Mouse (Mus musculus) heart, postnatal 0 days (tissue): ENCODE measurements around the gene Gm44502. TPM values are rescaled to one million over a fixed set of nuclear protein-coding genes. Genes with fewer than 3 reads are reported as not detected.

Experiments
- ATAC-seq: fragments of 200-750 bp; cut with Nextera tagmentation; 2 replicates; pipeline ENCODE4 v1.8.0; 2017; ENCODE audit warnings: low read depth, moderate number of reproducible peaks, moderate library complexity; ENCODE audit not compliant: insufficient read depth
- DNase-seq: peaks from one replicate; pipeline ENCODE4 v3.0.0-alpha.2; 2016; ENCODE audit warnings: low spot score
- H3K27ac ChIP-seq: fragments of 300-500 bp; sonication (generic); 2 replicates; pipeline ENCODE4 v1.5.1; 2014; ENCODE audit warnings: low read depth, mild to moderate bottlenecking
- H3K27me3 ChIP-seq: fragments of 300-500 bp; sonication (generic); 2 replicates; pipeline ENCODE4 v1.6.1; 2014; ENCODE audit warnings: low read length, mixed read lengths; ENCODE audit not compliant: control insufficient read depth, insufficient read depth
- H3K36me3 ChIP-seq: fragments of 300-500 bp; sonication (generic); replicated peaks from 2 replicates; pipeline ENCODE4 v1.6.1; 2014; ENCODE audit warnings: low read length, mixed read lengths; ENCODE audit not compliant: control insufficient read depth, insufficient read depth
- H3K4me1 ChIP-seq: fragments of 300-500 bp; sonication (generic); 2 replicates; pipeline ENCODE4 v1.6.1; 2014; ENCODE audit warnings: antibody characterized with exemption; ENCODE audit not compliant: control insufficient read depth, insufficient read depth
- H3K4me2 ChIP-seq: fragments of 300-500 bp; sonication (generic); 2 replicates; pipeline ENCODE4 v1.6.1; 2014; ENCODE audit warnings: low read depth, mild to moderate bottlenecking, low read length, moderate library complexity
- H3K4me3 ChIP-seq: fragments of 300-500 bp; sonication (generic); 2 replicates; pipeline ENCODE4 v1.5.1; 2014; ENCODE audit warnings: low read depth, low read length
- H3K9ac ChIP-seq: fragments of 300-500 bp; sonication (generic); replicated peaks from 2 replicates; pipeline ENCODE4 v1.6.1; 2014; ENCODE audit warnings: low read depth, low read length, mixed read lengths
- H3K9me3 ChIP-seq: fragments of 300-500 bp; sonication (generic); replicated peaks from 2 replicates; pipeline ENCODE4 v1.6.1; 2016; ENCODE audit warnings: low read length; ENCODE audit not compliant: control insufficient read depth
- CTCF ChIP-seq: IDR thresholded peaks from 2 replicates; pipeline ENCODE4 v1.5.1; 2016; ENCODE audit warnings: antibody characterized with exemption, control low read depth, low read depth
- EP300 ChIP-seq: IDR thresholded peaks from 2 replicates; pipeline ENCODE4 v1.6.1; 2016; ENCODE audit warnings: antibody characterized with exemption, low read depth
- WGBS: fragments of 180-500 bp; shearing (Covaris S2); extraction: QIAGEN DNeasy Blood & Tissue Kit; methylation state at CpG from one replicate; pipeline ENCODE4 v1.1.7; 2014; 5-methylcytosine and 5-hydroxymethylcytosine counted together
- polyA plus RNA-seq: library from polyadenylated mRNA; unstranded; fragments of >200 nt; fragmentation: Nextera tagmentation; extraction: Ambion mirVana; gene quantifications from 2 replicates; pipeline ENCODE4 v1.2.1, GENCODE M21; 2015
- total RNA-seq: library from RNA; depleted of rRNA; stranded (reverse); fragments of >200 nt; gene quantifications from 2 replicates; pipeline ENCODE4 v1.2.3, GENCODE M21; 2014; ENCODE audit warnings: low replicate concordance

Gene Gm44502
- total and polyA plus RNA-seq, 2 experiments from 2014 or later: 0.08 to 0.82 TPM

GRCm38 (mm10) chr15:89475611-89476474 lies 46.3 kb upstream of the Gm44502 start:
- Histone ChIP-seq H3K4me2 (peak overlapping the region; percentile 88), H3K36me3 (no peaks in the 10 kb centered on the region), H3K4me1 (peaks cover 10% of the 10 kb centered on the region), H3K9me3 (no peaks in the 10 kb centered on the region), H3K27me3 (no peaks in the 10 kb centered on the region), H3K27ac (peak overlapping the region; percentile 80), H3K9ac (peak overlapping the region; percentile 46), H3K4me3 (peak overlapping the region; percentile 54)
- peak; percentile 92 for ATAC-seq
- TF ChIP-seq EP300 (no peak), CTCF (peak; percentile 6; the same call in 1 of the 2 replicates)
- DNase-seq: peak; percentile 90
- WGBS: 8% methylated on average over 43 of the region's 44 CpGs

DNA sequence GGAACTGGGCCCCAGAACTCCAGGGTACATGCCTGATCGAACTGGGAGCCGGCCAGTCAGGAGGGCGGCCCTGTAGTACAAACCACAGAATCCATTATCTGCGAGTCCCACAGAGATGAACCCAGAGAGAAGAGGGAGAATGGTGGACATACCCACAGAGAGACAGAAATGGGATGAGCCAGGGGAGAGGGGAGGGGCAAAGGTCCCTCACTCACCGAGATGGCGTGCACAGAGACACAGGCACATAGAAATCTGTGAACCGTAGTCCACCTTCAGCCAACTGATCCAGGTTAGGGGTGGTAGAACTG lies 45.8 kb upstream of the Gm44502 start:
- peak overlapping the region; percentile 88 for H3K4me2 ChIP-seq
- no peaks in the 10 kb centered on the region for H3K9me3 ChIP-seq
- peaks cover 10% of the 10 kb centered on the region for H3K4me1 ChIP-seq
- TF ChIP-seq CTCF (no peak), EP300 (no peak)
- ATAC-seq (no peak), DNase-seq (no peak)
- no peak overlapping the region for H3K27ac ChIP-seq
- H3K9ac ChIP-seq: no peak overlapping the region
- no peaks in the 10 kb centered on the region for H3K36me3 ChIP-seq
- peak overlapping the region; percentile 54 for H3K4me3 ChIP-seq
- WGBS: 88% methylated on average over 7 of the region's 7 CpGs
- H3K27me3 ChIP-seq: no peaks in the 10 kb centered on the region

DNA sequence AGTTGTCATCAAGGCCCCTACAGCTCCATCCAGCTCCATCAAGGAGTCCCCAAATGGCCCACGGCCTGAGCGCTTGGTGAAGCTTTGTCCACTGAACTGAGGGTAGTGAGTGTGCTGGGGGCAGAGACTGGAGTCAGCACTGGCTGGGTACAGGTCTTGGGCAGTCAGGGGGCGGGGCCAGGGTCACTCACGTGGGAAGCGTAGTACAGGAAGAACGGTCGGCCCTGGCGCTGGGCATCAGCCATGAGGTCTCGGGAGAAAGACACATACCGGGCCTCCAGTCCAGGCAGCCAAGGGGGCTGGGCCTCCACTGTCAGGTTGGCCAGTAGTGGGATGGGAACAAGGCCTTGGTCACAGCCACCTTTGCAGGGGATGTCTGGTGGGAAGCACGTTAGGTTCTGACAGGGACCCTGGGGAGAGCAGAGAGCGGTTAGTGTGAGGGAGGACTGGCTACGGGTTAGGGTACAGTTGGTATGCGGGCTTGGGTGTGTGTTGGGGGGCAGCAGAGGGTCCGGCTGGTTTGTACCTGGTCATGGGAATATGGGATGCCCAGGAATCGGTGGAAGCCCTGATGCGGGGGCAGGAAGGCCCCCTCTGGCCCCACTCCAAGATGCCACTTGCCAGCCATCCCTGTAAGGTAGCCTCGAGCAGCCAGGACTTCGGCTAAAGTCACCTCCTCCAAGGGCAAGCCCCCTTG lies 45.2 kb upstream of the Gm44502 start:
- ATAC-seq: no peak
- Histone ChIP-seq H3K4me2 (no peak overlapping the region), H3K4me3 (no peak overlapping the region), H3K9ac (no peak overlapping the region), H3K9me3 (no peaks in the 10 kb centered on the region), H3K4me1 (peaks cover 10% of the 10 kb centered on the region), H3K36me3 (no peaks in the 10 kb centered on the region), H3K27me3 (no peaks in the 10 kb centered on the region), H3K27ac (no peak overlapping the region)
- 90% methylated on average over 19 of the region's 19 CpGs for WGBS
- TF ChIP-seq EP300: no peak
- no peak for TF ChIP-seq CTCF
- no peak for DNase-seq

- 92% methylated on average over 8 of the region's 8 CpGs for WGBS
These were observed 44.4 kb upstream of the Gm44502 start for GRCm38 (mm10) chr15:89473921-89474320.

GRCm38 (mm10) chr15:89473370-89473769 lies 43.9 kb upstream of the Gm44502 start:
- Histone ChIP-seq H3K9me3 (no peaks in the 10 kb centered on the region), H3K9ac (no peak overlapping the region), H3K4me1 (peaks cover 10% of the 10 kb centered on the region), H3K27me3 (no peaks in the 10 kb centered on the region), H3K36me3 (no peaks in the 10 kb centered on the region), H3K4me3 (no peak overlapping the region), H3K4me2 (no peak overlapping the region), H3K27ac (no peak overlapping the region)
- TF ChIP-seq EP300 (no peak), CTCF (no peak)
- no peak for ATAC-seq
- no peak for DNase-seq
- 69% methylated on average over 9 of the region's 9 CpGs for WGBS

More at GRCm38 (mm10) chr15:89473921-89474320, 44.4 kb upstream of the Gm44502 start:
- no peak for ATAC-seq
- TF ChIP-seq CTCF (no peak), EP300 (no peak)
- Histone ChIP-seq H3K9ac (no peak overlapping the region), H3K4me2 (no peak overlapping the region), H3K4me1 (peaks cover 10% of the 10 kb centered on the region), H3K27me3 (no peaks in the 10 kb centered on the region), H3K9me3 (no peaks in the 10 kb centered on the region), H3K4me3 (no peak overlapping the region), H3K27ac (no peak overlapping the region), H3K36me3 (no peaks in the 10 kb centered on the region)
- no peak for DNase-seq
